Mouse (Mus musculus) heart, embryonic 14.5 days (tissue): ENCODE results near the gene Try10. TPM values are rescaled to one million over a fixed set of nuclear protein-coding genes. Genes with fewer than 3 reads are reported as not detected.
"Not testable (repeated sequence)": the region's sequence is repeated elsewhere in the genome, so short reads cannot be mapped to it uniquely, and the experiment has no call there.

Experiments used
- ATAC-seq: fragments of 200-750 bp; cut with Nextera tagmentation; 2 replicates; pipeline ENCODE4 v1.8.0; 2017; ENCODE audit warnings: low read depth, moderate TSS enrichment; ENCODE audit not compliant: insufficient number of reproducible peaks, insufficient read depth, low FRiP score
- H3K27ac ChIP-seq, 2 experiments: fragments of 200-500 bp in 1 of 2; fragments of 300-500 bp in 1 of 2; sonication (generic) in 1 of 2; replicated peaks in 1 of 2; 2 replicates each; pipeline ENCODE4 v1.5.1; 2012 to 2014; ENCODE audit warnings: low read depth in 2 of 2, low read length in 2 of 2, control low read depth in 1 of 2, mild to moderate bottlenecking in 1 of 2, mixed read lengths in 1 of 2; ENCODE audit not compliant: control insufficient read depth in 1 of 2, insufficient read depth in 1 of 2
- H3K27me3 ChIP-seq: fragments of 300-500 bp; sonication (generic); 2 replicates; pipeline ENCODE4 v1.6.1; 2014; ENCODE audit warnings: mild to moderate bottlenecking, low read length, control low read depth; ENCODE audit not compliant: control insufficient read depth, insufficient read depth
- H3K36me3 ChIP-seq: fragments of 300-500 bp; sonication (generic); 2 replicates; pipeline ENCODE4 v1.6.1; 2014; ENCODE audit warnings: mild to moderate bottlenecking, control low read depth, low read length, mixed read lengths; ENCODE audit not compliant: control insufficient read depth, insufficient read depth
- H3K4me1 ChIP-seq, 2 experiments: fragments of 200-500 bp in 1 of 2; fragments of 300-500 bp in 1 of 2; sonication (generic) in 1 of 2; 2 replicates each; pipeline ENCODE4 v1.6.1; 2012 to 2014; ENCODE audit warnings: low read length in 2 of 2, control low read depth in 1 of 2, mixed read lengths in 1 of 2; ENCODE audit not compliant: control insufficient read depth in 2 of 2, insufficient read depth in 2 of 2
- H3K4me2 ChIP-seq: fragments of 300-500 bp; sonication (generic); 2 replicates; pipeline ENCODE4 v1.6.1; 2014; ENCODE audit warnings: mild to moderate bottlenecking, low read length
- H3K4me3 ChIP-seq, 2 experiments: fragments of 200-500 bp in 1 of 2; fragments of 300-500 bp in 1 of 2; sonication (generic) in 1 of 2; 2 replicates each; pipeline ENCODE4 v1.5.1; 2012 to 2014; ENCODE audit warnings: low read length in 2 of 2, mild to moderate bottlenecking in 2 of 2, control low read depth in 1 of 2, low read depth in 1 of 2, moderate library complexity in 1 of 2; ENCODE audit not compliant: control insufficient read depth in 1 of 2, insufficient read depth in 1 of 2
- H3K9ac ChIP-seq: fragments of 300-500 bp; sonication (generic); 2 replicates; pipeline ENCODE4 v1.6.1; 2014; ENCODE audit warnings: mild to moderate bottlenecking, low read length
- H3K9me3 ChIP-seq: fragments of 300-500 bp; sonication (generic); 2 replicates; pipeline ENCODE4 v1.6.1; 2016; ENCODE audit warnings: low read length, control low read depth; ENCODE audit not compliant: control insufficient read depth
- WGBS: fragments of 180-500 bp; shearing (Covaris S2); extraction: QIAGEN DNeasy Blood & Tissue Kit; methylation state at CpG from one replicate; pipeline ENCODE4 v1.1.7; 2014; 5-methylcytosine and 5-hydroxymethylcytosine counted together
- polyA plus RNA-seq: library from polyadenylated mRNA; unstranded; fragments of >200 nt; fragmentation: Nextera tagmentation; extraction: Ambion mirVana; gene quantifications from 2 replicates; pipeline ENCODE4 v1.2.1, GENCODE M21; 2014

Try10 gene
- not detected in 2 replicates for polyA plus RNA-seq

- no peak within 1 kb of the TSS for H3K9ac ChIP-seq
- H3K27ac ChIP-seq, result no peak within 1 kb of the TSS
- no peaks in the 10 kb centered on the region for H3K27me3 ChIP-seq
- H3K36me3 ChIP-seq, result no peaks in the 10 kb centered on the region
- WGBS, result 71% methylated on average over 2 of the region's 2 CpGs
- no peak within 1 kb of the TSS for H3K4me2 ChIP-seq
- ATAC-seq, result no peak
- no peak within 1 kb of the TSS for H3K4me3 ChIP-seq
- H3K4me1 ChIP-seq, result no peaks in the 10 kb centered on the region
- H3K9me3 ChIP-seq, result no peaks in the 10 kb centered on the region
Observed at GRCm38 (mm10) chr6:41353932-41354331, at the start of gene Try10. Try10 (plus strand) TSS chr6:41354105.

- not testable (repeated sequence) for ATAC-seq, H3K27ac ChIP-seq, H3K4me1 ChIP-seq, H3K9ac ChIP-seq, H3K4me2 ChIP-seq, H3K9me3 ChIP-seq, H3K27me3 ChIP-seq, H3K4me3 ChIP-seq, H3K36me3 ChIP-seq
- WGBS, result 64% methylated on average over 3 of the region's 3 CpGs
Observed at GRCm38 (mm10) chr6:41316741-41317140, 37.2 kb upstream of the Try10 start, which contains the start of gene Try5. Try5 (minus strand) TSS chr6:41316841.

- 71% methylated on average over 1 of the region's 2 CpGs for WGBS
- ATAC-seq, H3K4me1 ChIP-seq: not testable (repeated sequence)
Observed at GRCm38 (mm10) chr6:41373772-41374171, 19.9 kb downstream of the Try10 start.

GRCm38 (mm10) chr6:41377578-41377977, 23.7 kb downstream of the Try10 start, which contains the start of gene Prss3:
Prss3 (minus strand) TSS chr6:41377678.
- H3K4me3 ChIP-seq, H3K4me2 ChIP-seq, H3K36me3 ChIP-seq, ATAC-seq, H3K27ac ChIP-seq, H3K27me3 ChIP-seq, H3K9ac ChIP-seq, H3K4me1 ChIP-seq, H3K9me3 ChIP-seq: not testable (repeated sequence)

More at GRCm38 (mm10) chr6:41373772-41374171, 19.9 kb downstream of the Try10 start:
- H3K4me2 ChIP-seq, H3K4me3 ChIP-seq, H3K9me3 ChIP-seq, H3K9ac ChIP-seq, H3K27ac ChIP-seq, H3K36me3 ChIP-seq, H3K27me3 ChIP-seq: not testable (repeated sequence)

GRCm38 (mm10) chr6:41386781-41387180, 32.9 kb downstream of the Try10 start:
- no peaks in the 10 kb centered on the region for H3K4me1 ChIP-seq
- no peak overlapping the region for H3K27ac ChIP-seq
- no peaks in the 10 kb centered on the region for H3K36me3 ChIP-seq
- ATAC-seq, result no peak
- no peaks in the 10 kb centered on the region for H3K27me3 ChIP-seq
- H3K9ac ChIP-seq, result no peak overlapping the region
- no peaks in the 10 kb centered on the region for H3K9me3 ChIP-seq
- WGBS, result 60% methylated on average over 2 of the region's 2 CpGs
- H3K4me2 ChIP-seq, result no peak overlapping the region
- H3K4me3 ChIP-seq, result no peak overlapping the region

- H3K4me1 ChIP-seq, H3K27ac ChIP-seq, H3K4me3 ChIP-seq, H3K4me2 ChIP-seq, H3K36me3 ChIP-seq, H3K9me3 ChIP-seq, H3K9ac ChIP-seq, H3K27me3 ChIP-seq, ATAC-seq: not testable (repeated sequence)
- 54% methylated on average over 1 of the region's 1 CpGs for WGBS
Observed at GRCm38 (mm10) chr6:41391640-41392039, 37.7 kb downstream of the Try10 start.

GRCm38 (mm10) chr6:41392056-41392455, 38.2 kb downstream of the Try10 start, which contains the start of gene Gm5771:
Gm5771 (plus strand) TSS chr6:41392356.
- H3K4me3 ChIP-seq, H3K4me1 ChIP-seq, H3K27ac ChIP-seq, H3K9ac ChIP-seq, H3K4me2 ChIP-seq, ATAC-seq, H3K9me3 ChIP-seq, H3K36me3 ChIP-seq, H3K27me3 ChIP-seq: not testable (repeated sequence)
